Mouse (Mus musculus) megakaryocyte-erythroid progenitor cell, adult 5 weeks (primary cell): Measurements from ENCODE around the gene Cmtm4. TPM values are rescaled to one million over a fixed set of nuclear protein-coding genes. Genes with fewer than 3 reads are reported as not detected.

Source experiments
- polyA plus RNA-seq: library from polyadenylated mRNA; stranded (reverse); fragments of >175 nt; gene quantifications from 2 replicates; pipeline ENCODE4 v1.2.3, GENCODE M21; 2012

Cmtm4 gene
- polyA plus RNA-seq, result 0.90 and 0.96 TPM in 2 replicates

DNA sequence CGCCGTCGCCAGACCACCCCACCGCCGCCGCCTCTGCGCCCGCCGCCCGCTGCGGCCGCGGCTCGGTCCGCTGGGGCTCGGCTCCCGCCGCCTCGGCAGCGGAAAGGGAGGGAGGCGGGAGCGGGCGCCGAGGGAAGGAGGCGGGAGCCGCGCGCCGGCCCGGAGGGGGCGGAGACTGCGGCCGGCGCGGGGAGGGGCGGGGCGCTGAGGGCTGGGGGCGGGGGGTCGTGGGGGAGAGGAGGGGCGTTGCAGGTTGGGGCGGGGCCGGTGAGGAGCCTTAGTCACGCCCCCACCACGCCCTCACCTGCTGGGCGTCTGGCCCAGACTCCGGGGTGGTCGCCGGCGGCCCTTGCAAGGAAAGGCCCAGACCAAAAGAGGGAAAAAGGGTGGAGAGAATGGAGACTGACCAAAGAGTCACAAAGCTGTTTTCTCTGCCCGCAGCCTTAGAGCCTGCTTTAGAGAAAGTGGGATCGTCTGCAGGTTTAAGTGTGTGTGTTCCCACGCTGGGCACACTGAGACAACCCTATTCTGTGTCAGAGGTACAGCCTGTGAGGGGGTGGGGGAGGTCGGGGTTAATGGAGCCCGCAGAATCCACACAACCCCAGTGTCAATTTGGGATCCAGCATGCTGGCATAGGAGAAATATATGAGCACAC is at the start of gene Cmtm4:
Gene Cmtm4 (minus strand): TSS at position 105 of the 655 bp plus-strand sequence.

DNA sequence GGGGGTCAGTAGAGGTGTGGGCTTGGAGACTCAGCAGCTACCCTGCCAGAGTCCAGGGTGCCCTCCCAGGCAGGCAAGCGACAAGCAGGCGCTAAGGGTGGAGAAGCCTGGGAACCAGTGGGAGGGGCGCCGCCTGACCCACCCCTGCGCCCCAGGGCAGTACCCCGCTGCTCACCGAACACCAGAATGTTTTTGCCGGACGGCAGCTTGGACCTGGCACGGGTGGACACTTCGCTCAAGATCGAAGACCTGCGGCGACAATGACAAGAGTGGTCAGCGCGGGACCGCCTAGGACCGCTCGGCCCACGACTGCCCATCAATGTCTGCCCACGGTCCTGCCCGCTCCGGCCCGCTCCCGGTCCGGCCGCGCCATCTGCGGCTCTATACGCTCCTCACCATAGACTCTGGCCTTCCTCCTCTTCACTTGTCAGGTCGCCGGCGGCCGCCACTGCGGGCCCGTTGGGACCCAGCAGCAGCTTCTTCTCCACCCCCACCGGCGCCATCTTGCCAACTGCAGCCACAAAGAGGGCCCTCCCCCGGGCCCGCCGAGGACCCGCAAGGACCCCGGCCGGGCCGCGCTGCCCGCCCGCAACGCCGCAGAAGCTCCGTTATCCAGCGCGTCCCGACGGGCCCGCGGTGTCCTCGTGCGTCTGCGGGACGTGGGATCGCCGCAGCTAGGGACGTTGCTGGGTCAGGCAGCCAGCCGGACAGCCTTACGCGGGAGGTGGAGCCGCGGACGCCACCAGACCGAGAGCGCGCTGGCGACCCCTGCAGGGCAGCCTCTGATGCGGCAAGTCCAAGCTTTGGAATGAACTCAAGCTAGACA is 46.9 kb upstream of the Cmtm4 start, which contains the start of gene Dync1li2:
Gene Dync1li2 (minus strand): TSS at position 749 of the 826 bp plus-strand sequence.

DNA sequence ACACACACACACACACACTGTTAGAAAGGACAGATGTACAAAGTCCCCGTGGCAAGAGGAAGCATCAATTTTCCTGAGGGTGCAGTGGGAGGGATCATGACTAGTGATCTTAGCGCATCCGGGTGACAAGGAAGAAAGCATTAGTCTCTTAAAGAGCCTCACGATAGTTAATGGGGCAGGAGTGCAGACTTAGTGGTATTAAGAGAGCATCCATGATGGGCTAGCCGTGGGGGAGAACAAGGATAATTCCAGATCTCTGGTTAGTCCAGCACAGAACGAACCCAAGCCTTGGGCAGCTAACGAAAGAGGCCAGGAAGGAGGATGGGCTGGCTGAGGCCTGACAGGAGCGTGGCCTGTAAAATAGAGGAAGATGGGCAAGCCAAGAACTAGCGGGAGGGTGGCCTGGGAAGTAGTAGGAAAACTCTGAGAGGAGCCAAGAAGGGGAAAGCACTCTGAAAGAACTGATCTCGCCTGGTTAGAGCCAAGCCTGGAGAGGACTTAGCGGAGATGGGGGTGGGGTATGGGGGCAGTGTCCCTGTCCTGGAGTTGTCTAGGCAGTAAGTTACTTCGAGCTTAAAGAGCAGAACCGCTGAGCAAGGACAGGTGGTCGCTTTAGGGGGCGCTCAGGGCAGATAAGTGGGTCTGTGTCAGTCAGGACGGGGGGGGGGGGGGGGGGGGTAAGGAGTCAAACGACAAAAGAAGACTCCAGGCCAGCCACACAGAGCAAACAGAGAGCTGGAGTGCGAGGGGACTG is 56.2 kb downstream of the Cmtm4 start, which contains the start of gene Cmtm3:
Gene Cmtm3 (plus strand): TSS at position 182 of the 754 bp plus-strand sequence.

DNA sequence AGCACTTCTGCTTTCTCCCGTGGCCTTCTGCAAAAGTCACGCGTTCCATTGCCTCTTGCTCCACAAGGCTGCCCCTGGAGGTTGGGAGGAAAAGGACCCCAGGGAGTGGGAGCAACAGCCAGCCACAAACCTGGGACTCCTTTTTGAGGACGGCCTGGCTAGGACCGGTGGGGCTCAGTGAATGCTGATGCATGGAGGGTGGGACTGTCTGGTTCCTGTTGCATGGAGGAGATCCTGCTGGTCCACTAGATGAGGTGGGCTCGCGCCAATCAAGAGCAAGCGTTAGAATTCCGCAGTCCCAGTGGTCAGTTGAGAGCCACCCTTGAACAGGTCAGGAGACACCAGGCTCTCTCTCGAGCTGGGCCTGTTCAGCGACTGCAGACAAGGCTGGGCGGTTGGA is 73.7 kb downstream of the Cmtm4 start, which contains the start of gene Cmtm2b:
Gene Cmtm2b (plus strand): TSS at position 301 of the 400 bp plus-strand sequence.

DNA sequence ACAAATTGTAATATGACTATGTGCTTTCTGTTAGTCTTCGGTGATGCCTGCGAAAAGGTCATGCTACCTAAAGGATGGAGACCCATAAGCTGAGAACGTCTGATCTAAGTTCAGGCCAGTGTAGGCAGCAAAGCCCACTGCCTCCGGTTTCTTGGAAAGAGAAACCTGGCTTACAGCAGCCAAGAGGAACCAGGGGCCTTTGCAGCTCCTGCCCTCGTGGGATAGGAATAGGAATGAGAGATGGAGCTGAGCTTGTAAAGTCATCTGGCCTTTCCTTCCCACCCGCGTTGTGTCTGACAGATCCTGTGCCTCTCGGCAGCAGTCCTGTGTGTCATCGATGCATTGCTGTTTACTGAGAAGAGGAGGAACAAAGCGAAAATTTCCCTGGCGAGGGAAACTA is 74.3 kb downstream of the Cmtm4 start, which contains the start of gene Gm11020:
Gene Gm11020 (plus strand): TSS at position 301 of the 400 bp plus-strand sequence.

DNA sequence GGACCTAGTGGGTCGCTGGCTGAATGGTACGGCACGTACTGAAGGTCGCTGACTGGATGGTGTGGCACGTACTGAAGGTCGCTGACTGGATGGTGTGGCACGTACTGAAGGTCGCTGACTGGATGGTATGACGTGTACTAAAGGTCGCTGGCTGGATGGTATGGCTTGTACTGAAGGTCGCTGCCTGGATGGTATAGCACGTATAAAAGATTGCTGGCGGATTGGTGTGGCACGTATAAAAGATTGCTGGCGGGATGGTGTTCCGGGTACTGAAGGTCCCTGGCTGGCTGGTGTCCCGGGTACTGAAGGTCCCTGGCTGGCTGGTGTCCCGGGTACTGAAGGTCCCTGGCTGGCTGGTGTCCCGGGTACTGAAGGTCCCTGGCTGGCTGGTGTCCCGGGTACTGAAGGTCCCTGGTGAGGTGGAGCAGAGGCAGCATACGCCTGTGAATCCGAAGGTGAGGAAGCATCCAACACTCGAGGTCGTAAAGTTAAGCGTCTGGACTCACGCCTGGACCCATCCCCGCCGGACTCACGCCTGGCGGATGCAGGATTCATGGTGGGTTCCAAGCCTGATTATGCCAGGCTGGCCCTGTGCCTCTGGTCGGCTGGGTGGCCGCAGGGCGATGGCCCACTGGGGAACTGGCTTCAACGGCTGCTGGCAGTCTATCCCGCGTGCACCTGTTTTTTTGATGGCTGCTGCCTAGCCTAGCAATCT is 86.0 kb downstream of the Cmtm4 start, which contains the start of the genes Gm45711 and Cmtm1:
Gene Gm45711 (minus strand): TSS at position 641 of the 715 bp plus-strand sequence.
Gene Cmtm1 (minus strand): TSS at position 705 of the 715 bp plus-strand sequence.

Other genes with a start within 250 kb of the Cmtm4 start
- gene Bean1, start 225.4 kb downstream of the Cmtm4 start, polyA plus RNA-seq, result not detected in 2 replicates
- gene Tk2, start 147.2 kb downstream of the Cmtm4 start, polyA plus RNA-seq, result 15.8 and 17.6 TPM in 2 replicates
- gene Cklf, start 144.9 kb downstream of the Cmtm4 start, polyA plus RNA-seq, result 6.2 and 11.1 TPM in 2 replicates
- not detected in 2 replicates for gene Cmtm2a, start 102.6 kb downstream of the Cmtm4 start, polyA plus RNA-seq
- gene Gm45711, start 85.7 kb downstream of the Cmtm4 start, polyA plus RNA-seq, result not detected in 2 replicates
- gene Cmtm1, start 85.7 kb downstream of the Cmtm4 start, polyA plus RNA-seq, result not detected in 2 replicates
- not detected in 2 replicates for gene Gm11020, start 74.2 kb downstream of the Cmtm4 start, polyA plus RNA-seq
- not detected in 2 replicates for gene Cmtm2b, start 73.6 kb downstream of the Cmtm4 start, polyA plus RNA-seq
- gene Cmtm3, start 56.4 kb downstream of the Cmtm4 start, polyA plus RNA-seq, result 79.5 and 81.5 TPM in 2 replicates
- 13.9 and 20.8 TPM in 2 replicates for gene Dync1li2, start 47.2 kb upstream of the Cmtm4 start, polyA plus RNA-seq
- 0.03 TPM in 1 of 2 replicates, not detected in the other for gene Terb1, start 114.1 kb upstream of the Cmtm4 start, polyA plus RNA-seq
- gene Nae1, start 138.8 kb upstream of the Cmtm4 start, polyA plus RNA-seq, result 7.5 and 9.9 TPM in 2 replicates
- 0.45 and 0.70 TPM in 2 replicates for gene Car7, start 138.9 kb upstream of the Cmtm4 start, polyA plus RNA-seq
- gene Pdp2, start 195.6 kb upstream of the Cmtm4 start, polyA plus RNA-seq, result 1.8 and 2.4 TPM in 2 replicates
- gene Cdh16, start 228.6 kb upstream of the Cmtm4 start, polyA plus RNA-seq, result not detected in 2 replicates
- 16.0 and 22.6 TPM in 2 replicates for gene Rrad, start 235.5 kb upstream of the Cmtm4 start, polyA plus RNA-seq
- gene Ciao2b, start 246.2 kb upstream of the Cmtm4 start, polyA plus RNA-seq, result 47.3 and 61.0 TPM in 2 replicates